In genomic region chr1:193373906-193374413, GRCm38 (mm10) we compare ENCODE assay signal across 26 mouse cellular contexts. TPM values are rescaled to one million over a fixed set of nuclear protein-coding genes. Genes with fewer than 3 reads are reported as not detected.
A peak's percentile ranks its signal among the peaks of the same experiment; 100 is the strongest.
DNase-seq lines count a peak whose midpoint lies in the region; ATAC-seq lines count a peak whose summit lies in the region.
"Had no signal": no experiment of that assay in that cellular context is flagged by ENCODE, and none has a peak within 500 bp of the region (broad histone marks: within the 10 kb centered on the region; RNA-seq: fewer than 3 reads in every experiment).

No protein-coding gene starts in this region.

- H3K27me3 ChIP-seq in hindbrain, embryonic 16.5 days (replicated peaks; ENCODE audit: control insufficient read depth, insufficient read depth, low read length) = no peaks in the 10 kb centered on the region
- H3K27me3 ChIP-seq: Patski had no signal

- H3K27ac ChIP-seq in hindbrain, embryonic 16.5 days (ENCODE audit: low read depth, low read length) = no peak overlapping the region

- no peaks in the 10 kb centered on the region for H3K36me3 ChIP-seq in hindbrain, embryonic 16.5 days (ENCODE audit: control insufficient read depth, insufficient read depth, low read length)
- H3K36me3 ChIP-seq: G1E had no signal

- no peak for ATAC-seq in hindbrain, embryonic 16.5 days
- ATAC-seq in monocyte, adult 5-6 weeks (replicated peaks; ENCODE audit: insufficient number of reproducible peaks, low FRiP score, low TSS enrichment, poor library complexity, severe bottlenecking) = no peak
- ATAC-seq: activated CD4-positive, CD25-positive, alpha-beta regulatory T cell, adult 4 months; CD4-positive, CD25-positive, alpha-beta regulatory T cell, adult 4 months; Patski had no signal

- H3K4me3 ChIP-seq in hindbrain, embryonic 16.5 days (ENCODE audit: low read length) = no peak overlapping the region

- H3K9ac ChIP-seq in hindbrain, embryonic 16.5 days (ENCODE audit: low read depth, low read length) = no peak overlapping the region

- peak; percentile 59 for DNase-seq in ES-CJ7 (ENCODE audit: low read depth, low spot score)
- DNase-seq in R1 (ENCODE audit: low read depth, low spot score) = peak; percentile 72
- DNase-seq in ZHBTc4 (ENCODE audit: low read depth, low spot score) = peak; percentile 44
- DNase-seq in heart, postnatal 14 days = no peak
- DNase-seq: adrenal gland, adult 2 months; adrenal gland, adult 8-10 months; adrenal gland, postnatal 10 days; adrenal gland, postnatal 14 days; adrenal gland, postnatal 25 days; adrenal gland, postnatal 36 days; B cell, adult 2 months; cerebellum, adult 11 months; cerebellum, adult 11-12 months; cerebellum, adult 18-20 months; cerebellum, adult 2 months; cerebellum, adult 8-10 months; cerebellum, adult 9-10 months had no signal

- H3K4me2 ChIP-seq in hindbrain, embryonic 16.5 days (ENCODE audit: low read length) = no peak overlapping the region

- WGBS in hindbrain, embryonic 16.5 days = 87% methylated on average over 6 of the region's 6 CpGs

- intact Hi-C loops in heart, postnatal 14 days (cut with DNase I) = loop anchor here (2.0 kb wide), 1 partner anchor 43 kb away; no protein-coding TSS in a partner anchor

- peaks cover 10% of the 10 kb centered on the region for H3K4me1 ChIP-seq in hindbrain, embryonic 16.5 days (ENCODE audit: control insufficient read depth, insufficient read depth, low read depth, low read length)

- no peaks in the 10 kb centered on the region for H3K9me3 ChIP-seq in hindbrain, embryonic 16.5 days (ENCODE audit: control insufficient read depth, low read length)
- H3K9me3 ChIP-seq: G1E had no signal

RNA-seq across cellular contexts. Expression of gene Camk1g, which starts 3.9 kb away (rescaled TPM):
- polyA plus RNA-seq in hindbrain, embryonic 16.5 days (2015; fragmentation: Nextera tagmentation; extraction: Ambion mirVana) = 44.2 and 44.6 TPM in 2 replicates
- under 1 TPM; 0.72 to 0.83 TPM for total RNA-seq in heart, postnatal 14 days (2021)
- not detected in 3 replicates for total RNA-seq in monocyte, adult 5-6 weeks (2017)
- total RNA-seq: adrenal gland, adult 2 months; CH12.LX; ES-E14; G1E; MEL had no signal
- polyA plus RNA-seq: activated CD4-positive, CD25-positive, alpha-beta regulatory T cell, adult 4 months; CD4-positive, CD25-positive, alpha-beta regulatory T cell, adult 4 months; G1E had no signal

Comparison
In these comparisons a context has a peak if more than half of its experiments do, and no peak if none do; other contexts are left out.
1. DNase-seq: peak in ES-CJ7 (single experiment), R1 (single experiment) and ZHBTc4 (single experiment); none in heart, postnatal 14 days (0 of 2).